Mouse (Mus musculus) mouse trophoblast stem cell (cell line): Measurements from ENCODE around the gene Immp2l.

ENCODE experiments used
- in situ Hi-C, 2 experiments: fragments of 300-500 bp; cut with MseI, MboI; formaldehyde crosslinking; loops; 2 replicates in 1 of 2; 3 replicates in 1 of 2; pipeline ENCODE4 v1.15.1; 2025

The Immp2l gene

GRCm38 (mm10) chr12:41518897-41519296 is 495.0 kb downstream of the Immp2l start:
- in situ Hi-C loops, result no loop called here

- in situ Hi-C loops, result no loop called here
These were observed 496.4 kb downstream of the Immp2l start for GRCm38 (mm10) chr12:41520326-41520725.

- in situ Hi-C loops, result no loop called here
These were observed 497.8 kb downstream of the Immp2l start for GRCm38 (mm10) chr12:41521671-41522070.

- in situ Hi-C loops, result no loop called here
These were observed 502.8 kb downstream of the Immp2l start for GRCm38 (mm10) chr12:41526688-41527087.

- in situ Hi-C loops, result no loop called here
These were observed 504.5 kb downstream of the Immp2l start for GRCm38 (mm10) chr12:41528410-41528809.

GRCm38 (mm10) chr12:41539989-41540388 is 516.1 kb downstream of the Immp2l start:
- in situ Hi-C loops, result no loop called here

- in situ Hi-C loops, result no loop called here
These were observed 527.7 kb downstream of the Immp2l start for GRCm38 (mm10) chr12:41551578-41551977.

- in situ Hi-C loops, result no loop called here
These were observed 533.9 kb downstream of the Immp2l start for GRCm38 (mm10) chr12:41557832-41558231.

- in situ Hi-C loops, result no loop called here
These were observed 535.3 kb downstream of the Immp2l start for GRCm38 (mm10) chr12:41558956-41559735.

GRCm38 (mm10) chr12:41565540-41566432 is 541.9 kb downstream of the Immp2l start:
- in situ Hi-C loops, result no loop called here

GRCm38 (mm10) chr12:41566433-41566794 is 542.5 kb downstream of the Immp2l start:
- in situ Hi-C loops, result no loop called here

- in situ Hi-C loops, result no loop called here
These were observed 549.9 kb downstream of the Immp2l start for GRCm38 (mm10) chr12:41573754-41574153.

GRCm38 (mm10) chr12:41575221-41575620 is 551.3 kb downstream of the Immp2l start:
- in situ Hi-C loops, result no loop called here

- in situ Hi-C loops, result no loop called here
These were observed 569.5 kb downstream of the Immp2l start for GRCm38 (mm10) chr12:41593401-41593800.

GRCm38 (mm10) chr12:41594037-41594436 is 570.1 kb downstream of the Immp2l start:
- in situ Hi-C loops, result no loop called here

- in situ Hi-C loops, result no loop called here
These were observed 591.4 kb downstream of the Immp2l start for GRCm38 (mm10) chr12:41615271-41615670.

- in situ Hi-C loops, result no loop called here
These were observed 597.5 kb downstream of the Immp2l start for GRCm38 (mm10) chr12:41621341-41621740.

- in situ Hi-C loops, result no loop called here
These were observed 619.4 kb downstream of the Immp2l start for GRCm38 (mm10) chr12:41643262-41643661.

- in situ Hi-C loops, result no loop called here
These were observed 621.1 kb downstream of the Immp2l start for GRCm38 (mm10) chr12:41644802-41645551.

- in situ Hi-C loops, result no loop called here
These were observed 623.2 kb downstream of the Immp2l start for GRCm38 (mm10) chr12:41646956-41647575.

- in situ Hi-C loops, result no loop called here
These were observed 623.8 kb downstream of the Immp2l start for GRCm38 (mm10) chr12:41647675-41648074.
